Mouse (Mus musculus) adrenal gland, postnatal 10 days (tissue): ENCODE measurements around the gene Sycp2l. TPM values are rescaled to one million over a fixed set of nuclear protein-coding genes. Genes with fewer than 3 reads are reported as not detected.
"Not testable (repeated sequence)": the region's sequence is repeated elsewhere in the genome, so short reads cannot be mapped to it uniquely, and the experiment has no call there.

Source experiments
- DNase-seq: peaks from one replicate; pipeline ENCODE4 v3.0.0; 2021; ENCODE audit warnings: mixed read lengths
- total RNA-seq, 2 experiments: library from RNA; stranded (reverse); gene quantifications; 2 replicates each; pipeline ENCODE4 v1.2.3; 2021

Gene Sycp2l
- total RNA-seq, 2 experiments from 2014 or later = not detected

DNA sequence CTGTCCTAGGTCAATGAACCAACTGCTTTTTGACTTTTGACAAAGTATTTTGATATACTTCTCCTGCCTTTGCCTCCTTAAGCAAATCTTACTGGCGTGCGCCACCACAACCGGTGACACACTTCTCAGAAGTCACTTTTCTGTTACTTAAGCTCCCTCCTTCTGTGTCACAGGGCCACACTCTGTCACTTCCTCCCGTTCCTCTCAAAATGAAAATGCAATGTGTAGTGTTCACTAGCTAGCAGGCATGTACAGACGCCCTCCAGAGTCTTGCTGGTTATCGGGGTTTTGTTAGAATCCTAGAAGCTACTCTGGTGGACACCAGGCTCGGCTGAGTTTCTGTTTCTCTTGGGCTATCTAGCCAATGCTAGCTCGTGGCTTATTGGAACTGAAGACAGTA, 14.2 kb downstream of the Sycp2l start:
- DNase-seq = no peak

GRCm38 (mm10) chr13:41129061-41129460, 15.0 kb downstream of the Sycp2l start:
- no peak for DNase-seq

DNA sequence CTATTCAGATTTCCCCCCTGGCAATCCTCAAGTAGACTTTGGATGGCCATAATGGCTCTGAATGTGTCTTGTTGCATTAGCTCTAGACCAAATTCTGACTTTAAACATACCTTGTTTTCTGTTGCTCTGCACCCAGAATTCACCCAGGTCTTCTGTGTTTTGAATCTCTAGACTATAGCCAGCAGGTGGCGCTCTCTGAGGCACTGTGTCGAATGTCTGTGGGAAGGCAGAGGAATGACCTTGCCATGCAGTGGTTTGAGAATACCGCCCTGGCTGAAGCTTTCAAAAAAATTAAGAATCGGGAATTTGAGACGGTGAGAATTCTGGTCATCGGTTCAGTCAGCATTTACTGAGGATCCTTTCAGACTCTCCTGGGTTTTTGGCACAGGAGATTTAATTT, 20.8 kb downstream of the Sycp2l start:
- peak; percentile 80 for DNase-seq

DNA sequence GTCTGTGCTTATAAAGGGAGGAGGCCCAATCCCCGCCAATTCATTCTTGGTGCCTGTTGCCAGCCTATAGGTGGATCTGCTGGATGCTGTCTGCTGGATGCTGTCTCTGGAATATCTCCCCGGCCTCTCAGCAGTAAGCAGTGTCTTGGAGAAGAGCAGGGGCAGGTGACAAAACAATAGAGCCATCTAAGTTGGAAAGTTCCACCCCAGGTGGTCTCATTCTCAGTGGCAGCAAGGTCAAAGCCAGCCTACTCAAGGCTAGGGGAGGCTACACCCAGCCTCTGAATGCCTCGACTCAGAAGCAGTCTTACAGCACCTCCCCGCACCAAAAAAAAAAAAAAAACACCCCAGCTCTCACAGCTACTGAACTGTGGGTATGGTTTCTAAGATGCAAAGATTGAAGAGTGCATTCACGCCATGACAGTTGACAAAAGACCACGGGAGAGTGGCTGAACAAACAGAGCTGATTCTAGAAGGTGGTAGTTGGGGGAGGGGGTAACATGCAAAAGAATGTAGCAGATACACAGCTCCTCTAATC, 31.4 kb downstream of the Sycp2l start:
- no peak for DNase-seq

DNA sequence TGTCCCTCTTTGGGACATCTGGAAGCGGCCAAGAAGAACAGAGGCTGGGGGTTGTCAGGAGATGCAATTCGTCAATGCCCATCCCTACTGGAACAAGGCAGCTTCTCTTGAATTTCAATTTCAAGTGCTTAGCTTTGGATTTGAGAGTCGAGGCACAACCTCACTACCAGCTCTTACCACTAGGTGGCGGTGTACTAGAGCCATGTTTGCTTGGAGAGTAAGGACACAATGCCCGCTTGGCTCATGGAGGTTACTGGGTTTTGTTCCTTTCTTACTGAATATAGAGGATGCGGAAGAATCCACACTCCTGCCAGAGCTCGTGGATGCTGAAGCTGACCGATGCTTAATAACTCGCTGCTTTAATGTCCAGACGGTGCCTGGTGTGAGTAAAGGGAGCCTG, 32.2 kb downstream of the Sycp2l start:
- peak; percentile 72 for DNase-seq

GRCm38 (mm10) chr13:41153146-41153545, 39.0 kb downstream of the Sycp2l start:
- no peak for DNase-seq

DNA sequence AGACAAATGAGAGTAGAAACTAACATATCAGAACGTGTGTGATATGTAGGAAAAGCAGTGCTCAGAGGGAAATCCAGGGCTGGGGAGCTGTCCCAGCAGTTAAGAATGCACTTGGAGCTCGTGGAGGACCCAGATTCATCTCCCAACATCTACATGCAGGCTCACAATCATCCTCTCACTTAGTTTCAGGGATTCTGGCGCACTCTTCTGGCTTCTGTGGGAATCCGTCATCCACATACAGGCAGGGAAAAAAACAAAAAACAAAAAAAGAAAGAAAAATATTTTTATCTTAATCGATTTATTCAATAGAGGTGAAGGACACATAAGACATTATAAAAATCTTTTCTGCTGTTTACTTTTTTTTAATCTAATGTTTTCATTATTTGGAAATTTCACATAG, 44.3 kb downstream of the Sycp2l start:
- no peak for DNase-seq

DNA sequence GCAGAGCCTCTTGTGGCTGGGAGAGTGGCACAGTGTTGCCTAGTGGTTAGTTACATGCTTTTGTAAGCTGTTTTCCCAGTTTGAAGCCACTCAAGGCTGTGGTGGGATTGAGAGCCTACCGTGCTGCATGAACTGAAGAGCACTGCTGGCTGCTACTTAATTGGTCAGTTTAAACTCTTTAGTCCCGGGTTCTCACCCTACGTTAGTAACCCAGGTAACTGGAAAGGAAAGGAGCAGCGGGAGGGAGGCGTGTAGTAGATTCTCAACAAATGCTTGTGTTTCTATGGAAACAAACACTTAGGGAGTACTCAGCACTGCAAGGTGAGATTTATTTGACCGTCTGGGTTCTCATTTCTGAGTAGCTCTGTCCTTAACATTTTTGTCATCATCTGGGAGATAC, 73.8 kb downstream of the Sycp2l start:
- no peak for DNase-seq

DNA sequence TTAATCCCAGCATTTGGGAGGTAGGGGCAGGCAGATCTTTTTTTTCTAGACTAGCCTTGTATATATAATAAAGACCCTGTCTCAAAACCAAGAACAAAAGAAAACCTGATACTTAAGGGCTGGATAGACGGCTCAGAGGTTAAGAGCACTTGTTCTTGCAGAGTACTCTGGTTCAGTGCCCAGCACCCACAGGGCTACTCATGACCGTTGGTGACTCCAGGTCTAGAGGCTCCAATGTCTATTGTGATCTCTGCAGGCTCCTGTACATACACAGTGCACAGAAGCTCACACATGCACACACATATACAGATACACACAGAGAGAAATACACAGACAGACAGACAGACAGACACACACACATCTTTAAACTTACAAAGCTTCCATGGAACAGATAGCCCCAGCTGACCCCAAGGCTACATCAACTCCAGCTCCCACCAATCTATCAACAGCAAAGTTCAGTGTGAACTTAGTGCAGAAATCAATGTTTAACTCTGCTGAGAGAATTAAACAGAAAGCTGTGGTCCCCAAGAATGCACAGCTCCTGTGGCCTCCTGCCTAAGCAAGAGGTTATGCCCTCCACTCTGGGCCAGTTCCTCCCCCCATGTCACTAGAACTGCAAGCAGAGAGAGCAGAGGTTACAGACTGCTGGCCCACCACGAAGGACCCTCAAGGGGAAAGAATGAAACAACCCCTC, 81.7 kb downstream of the Sycp2l start:
- no peak for DNase-seq

DNA sequence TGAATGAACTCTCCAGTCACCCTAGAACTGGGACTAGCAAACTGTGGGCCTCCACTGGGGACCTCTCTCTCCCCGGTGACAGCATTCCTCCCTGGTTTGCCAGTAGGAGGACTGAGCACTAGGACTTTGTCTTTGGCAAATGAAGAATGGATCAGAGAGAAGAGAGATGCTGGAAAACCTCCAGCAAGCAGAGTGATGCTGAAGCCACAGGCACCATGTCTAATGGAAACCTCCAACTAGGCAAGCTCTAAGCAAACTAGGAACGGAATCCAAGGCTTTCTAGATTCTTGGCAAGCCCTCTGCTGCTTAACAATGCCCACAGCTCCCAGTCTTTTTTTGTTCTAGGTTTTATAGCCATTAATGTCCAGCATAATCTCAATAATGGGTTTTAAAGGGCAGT, 86.8 kb downstream of the Sycp2l start:
- no peak for DNase-seq

DNA sequence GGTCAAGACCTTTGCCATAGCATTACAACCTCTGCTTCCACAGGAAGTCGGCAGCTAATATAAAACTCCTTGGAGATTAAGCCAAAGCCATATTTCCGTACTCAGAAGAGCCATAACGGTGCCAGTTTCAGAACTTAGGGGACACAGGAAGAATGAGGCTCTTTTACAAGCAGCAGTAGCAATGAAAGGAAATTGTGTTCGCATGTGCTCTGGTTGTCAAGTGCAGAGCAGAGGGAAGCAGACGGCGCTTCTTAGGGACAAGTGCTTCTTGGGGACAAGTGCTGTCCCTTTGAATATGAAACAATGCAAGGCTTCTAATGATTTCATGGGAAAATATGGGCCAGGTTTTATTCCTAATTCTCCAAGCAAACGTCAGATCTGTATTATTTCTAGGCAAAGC, 89.2 kb downstream of the Sycp2l start:
- no peak for DNase-seq

DNA sequence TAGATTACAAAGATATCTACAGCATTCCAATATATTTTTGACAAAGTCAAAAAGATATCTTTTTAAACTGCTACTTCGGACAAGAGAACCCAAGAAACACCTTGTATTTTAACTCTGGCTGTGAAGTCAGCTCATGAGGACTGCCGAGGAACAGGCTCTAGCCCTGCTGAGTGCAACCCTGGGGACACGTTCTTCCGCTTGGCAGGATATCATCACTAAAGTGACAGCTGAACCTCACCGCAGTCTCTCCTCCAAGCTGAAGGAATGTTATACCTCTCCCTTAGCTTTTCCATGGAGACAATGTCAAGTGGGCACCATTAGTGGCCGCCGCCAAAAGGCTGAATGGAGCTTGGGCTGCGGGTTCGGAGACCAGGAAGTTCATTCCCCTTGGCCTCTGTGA, 89.6 kb downstream of the Sycp2l start:
- no peak for DNase-seq

DNA sequence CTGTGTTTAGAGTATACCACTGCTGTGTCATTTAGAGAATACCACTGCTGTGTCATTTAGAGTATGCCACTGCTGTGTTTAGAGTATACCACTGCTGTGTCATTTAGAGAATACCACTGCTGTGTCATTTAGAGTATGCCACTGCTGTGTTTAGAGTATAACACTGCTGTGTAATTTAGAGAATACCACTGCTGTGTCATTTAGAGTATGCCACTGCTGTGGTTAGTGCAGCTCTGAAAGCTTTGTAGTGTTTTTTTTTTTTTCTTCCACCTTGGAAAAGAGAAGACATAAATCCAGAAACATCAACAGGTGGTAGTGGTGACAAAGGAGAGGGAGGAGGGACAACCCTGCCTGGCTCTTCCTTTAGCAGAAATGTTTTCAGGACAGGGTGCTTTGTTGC, 91.5 kb downstream of the Sycp2l start:
- DNase-seq = not testable (repeated sequence)

DNA sequence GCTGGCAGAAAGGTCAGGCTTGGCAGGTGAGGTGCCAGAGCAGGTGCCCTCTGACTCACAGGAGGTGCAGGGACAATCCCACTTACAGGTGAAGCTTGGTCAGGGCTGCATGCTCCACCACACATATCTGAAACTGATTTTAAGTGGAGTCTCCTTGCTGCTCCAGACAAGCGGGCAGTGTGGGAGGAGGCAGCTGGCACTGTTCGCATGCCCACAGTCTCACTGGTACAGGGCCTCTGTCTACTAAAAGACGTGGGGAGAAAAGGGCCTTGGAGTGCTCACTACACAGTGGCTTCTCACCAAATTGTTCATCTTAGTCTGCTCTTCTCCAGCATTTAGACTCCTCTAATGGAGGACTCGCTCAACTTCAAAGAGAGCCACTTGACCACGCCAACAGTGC, 92.1 kb downstream of the Sycp2l start:
- DNase-seq = no peak

DNA sequence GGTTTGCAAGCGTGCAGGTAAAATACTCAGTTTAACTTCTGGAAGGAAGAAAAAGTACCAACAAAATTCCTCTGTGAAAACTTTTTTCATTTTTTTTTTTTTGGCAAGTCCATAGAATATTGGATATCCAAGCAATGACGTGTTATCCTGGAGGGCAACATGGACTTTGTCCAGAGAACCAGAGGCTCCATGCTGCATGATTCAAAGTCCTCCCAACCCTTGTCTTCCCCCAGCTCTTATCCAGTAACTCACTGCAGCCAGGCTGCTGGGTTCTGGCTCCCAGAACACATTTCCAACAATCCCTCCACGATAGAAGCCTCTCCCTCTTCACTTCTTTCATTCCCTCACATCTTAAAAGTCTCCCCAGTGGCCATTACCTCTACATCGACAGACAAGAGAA, 97.2 kb downstream of the Sycp2l start:
- DNase-seq = no peak

DNA sequence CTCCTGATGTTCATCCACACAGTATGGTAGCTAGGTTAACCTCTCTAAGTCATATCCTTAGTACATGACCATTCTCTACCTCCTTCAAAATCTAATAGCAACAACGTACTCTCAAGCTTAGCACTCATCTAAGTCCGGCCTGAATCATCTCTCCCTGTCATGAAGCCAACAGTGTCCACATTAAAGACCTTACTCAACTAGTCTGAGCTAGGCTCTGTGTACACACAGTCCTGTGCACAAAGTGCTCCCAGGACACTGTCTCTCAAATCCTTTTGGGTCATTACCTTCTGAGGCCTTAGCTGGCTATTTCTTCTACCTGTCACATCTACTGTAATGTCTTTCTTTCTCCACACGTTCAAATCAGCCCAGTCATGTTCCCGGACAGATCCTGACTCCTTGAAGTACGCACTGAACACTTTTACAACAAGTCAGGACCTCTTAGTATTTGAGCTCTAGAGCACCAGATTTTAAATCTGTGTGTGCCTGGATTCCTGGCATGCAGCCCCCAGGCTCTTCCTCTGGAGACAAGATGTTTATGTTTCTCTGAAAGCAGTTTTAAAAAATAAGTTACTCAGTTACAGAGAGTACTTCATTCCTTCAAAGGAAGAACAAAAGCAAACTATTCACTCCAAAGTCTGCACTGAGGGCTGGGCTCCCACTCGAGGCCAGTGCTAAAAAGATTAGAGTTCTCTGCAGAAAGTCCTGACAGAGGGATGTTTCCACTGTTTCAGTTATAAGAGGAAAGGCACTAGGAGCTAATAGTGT, 98.6 kb downstream of the Sycp2l start:
- no peak for DNase-seq

GRCm38 (mm10) chr13:41215669-41216068, 101.6 kb downstream of the Sycp2l start:
- no peak for DNase-seq

DNA sequence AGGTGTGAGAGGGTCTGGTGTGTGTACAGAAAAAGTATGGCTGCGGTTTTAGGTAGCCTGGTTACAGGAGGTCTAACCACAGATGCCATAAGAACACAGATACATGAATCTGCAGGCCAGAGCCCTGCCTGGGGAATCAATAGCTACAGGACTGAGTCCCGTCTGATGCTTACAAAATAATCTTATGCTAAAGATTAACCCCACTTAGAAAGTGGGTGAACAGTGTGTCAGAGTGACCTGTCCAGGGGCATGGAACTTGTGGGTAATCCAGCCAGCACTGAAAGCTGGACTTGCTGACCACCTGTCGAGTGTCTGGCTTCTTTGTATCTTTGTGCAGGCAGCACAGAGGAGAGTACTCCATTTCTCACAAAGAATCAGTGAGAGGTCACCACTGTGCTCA, 102.1 kb downstream of the Sycp2l start:
- no peak for DNase-seq

- no peak for DNase-seq
These were observed 104.9 kb downstream of the Sycp2l start for GRCm38 (mm10) chr13:41219056-41219455.

DNA sequence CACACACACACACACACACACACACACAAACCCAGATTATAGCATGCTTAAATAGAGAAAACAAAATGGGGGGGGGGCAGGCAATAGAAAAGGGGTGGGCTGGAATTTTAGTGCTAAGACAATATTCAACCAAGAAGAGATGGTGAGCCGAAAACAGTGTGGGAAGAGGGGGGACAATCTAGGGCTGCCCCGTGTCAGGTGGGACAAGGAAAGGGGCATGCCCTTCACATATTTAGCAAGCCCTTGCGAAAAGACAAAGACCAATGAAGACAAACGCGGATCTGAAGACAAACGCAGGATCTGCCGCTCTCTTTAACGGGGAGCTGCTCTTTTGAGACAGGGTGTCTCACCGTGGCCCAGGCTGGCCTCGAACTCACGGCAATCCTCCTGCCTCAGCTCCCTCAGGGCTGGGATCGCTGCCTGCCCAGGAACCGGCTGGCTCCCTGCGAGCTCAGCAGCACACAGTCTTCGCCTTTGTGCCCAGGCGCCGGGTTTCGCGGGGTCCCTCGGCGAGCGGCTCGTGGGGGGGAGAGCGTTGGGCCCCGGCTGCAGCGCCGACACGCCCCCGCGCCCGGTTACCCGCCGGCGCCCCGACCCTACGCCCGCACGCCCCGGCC, 105.7 kb downstream of the Sycp2l start:
- no peak for DNase-seq

GRCm38 (mm10) chr13:41220304-41220834, 106.3 kb downstream of the Sycp2l start, which contains the start of gene Elovl2:
Gene Elovl2 (minus strand): TSS chr13:41220405.
- DNase-seq = peak; percentile 86
